27 mouse cellular contexts compared by ENCODE assay signal in genomic region chr14:39014126-39014525, GRCm38 (mm10).
"Had no signal": no experiment of that assay in that cellular context is flagged by ENCODE, and none has a peak within 500 bp of the region (broad histone marks: within the 10 kb centered on the region; RNA-seq: fewer than 3 reads in every experiment).

No protein-coding gene starts in this region.

- DNase-seq: gastrocnemius, adult 2 months; gastrocnemius, postnatal 10 days; gastrocnemius, postnatal 25 days; heart, adult 18-20 months; heart, postnatal 10 days; heart, postnatal 4 days; kidney, adult 18-20 months; kidney, adult 8-10 months; kidney, postnatal 10 days; kidney, postnatal 25 days; kidney, postnatal 4 days; layer of hippocampus, adult 9-11 months; liver had no signal

- H3K27me3 ChIP-seq: heart, embryonic 12.5 days; hindbrain, embryonic 12.5 days; intestine, embryonic 15.5 days; limb, embryonic 12.5 days had no signal

- ATAC-seq: hindbrain, embryonic 16.5 days; inflammation-experienced regulatory T-cells, adult 6 months; intestine, embryonic 15.5 days; intestine, postnatal 0 days had no signal

- H3K4me3 ChIP-seq: gastrocnemius, adult 2 months; heart, embryonic 10.5 days; heart, embryonic 12.5 days; hindbrain, embryonic 10.5 days; hindbrain, embryonic 12.5 days; intestine, embryonic 15.5 days; layer of hippocampus, adult 2 months; left cerebral cortex, adult 2 months; limb, embryonic 10.5 days; limb, embryonic 12.5 days had no signal

- H3K9ac ChIP-seq: heart, embryonic 12.5 days; hindbrain, embryonic 12.5 days; hindbrain, embryonic 14.5 days; intestine, embryonic 15.5 days; limb, embryonic 12.5 days had no signal

- H3K4me2 ChIP-seq: heart, embryonic 12.5 days; hindbrain, embryonic 12.5 days; hindbrain, embryonic 14.5 days; intestine, embryonic 15.5 days; limb, embryonic 12.5 days; liver, embryonic 11.5 days had no signal

- H3K9me3 ChIP-seq: heart, embryonic 10.5 days; hindbrain, embryonic 10.5 days; hindbrain, embryonic 12.5 days; intestine, embryonic 15.5 days; limb, embryonic 10.5 days; limb, embryonic 12.5 days had no signal

- H3K4me1 ChIP-seq: heart, embryonic 10.5 days; heart, embryonic 12.5 days; hindbrain, embryonic 10.5 days; hindbrain, embryonic 12.5 days; intestine, embryonic 15.5 days; limb, embryonic 10.5 days; limb, embryonic 12.5 days had no signal

- H3K36me3 ChIP-seq: heart, embryonic 10.5 days; heart, embryonic 12.5 days; hindbrain, embryonic 10.5 days; hindbrain, embryonic 12.5 days; intestine, embryonic 15.5 days; limb, embryonic 10.5 days; limb, embryonic 12.5 days had no signal

- H3K27ac ChIP-seq: gastrocnemius, adult 2 months; heart, embryonic 10.5 days; hindbrain, embryonic 10.5 days; hindbrain, embryonic 12.5 days; hindbrain, embryonic 14.5 days; intestine, embryonic 15.5 days; layer of hippocampus, adult 2 months; left cerebral cortex, adult 2 months; limb, embryonic 10.5 days; limb, embryonic 12.5 days had no signal
